Mouse (Mus musculus): ENCODE results near the gene Tent4a.

DNA sequence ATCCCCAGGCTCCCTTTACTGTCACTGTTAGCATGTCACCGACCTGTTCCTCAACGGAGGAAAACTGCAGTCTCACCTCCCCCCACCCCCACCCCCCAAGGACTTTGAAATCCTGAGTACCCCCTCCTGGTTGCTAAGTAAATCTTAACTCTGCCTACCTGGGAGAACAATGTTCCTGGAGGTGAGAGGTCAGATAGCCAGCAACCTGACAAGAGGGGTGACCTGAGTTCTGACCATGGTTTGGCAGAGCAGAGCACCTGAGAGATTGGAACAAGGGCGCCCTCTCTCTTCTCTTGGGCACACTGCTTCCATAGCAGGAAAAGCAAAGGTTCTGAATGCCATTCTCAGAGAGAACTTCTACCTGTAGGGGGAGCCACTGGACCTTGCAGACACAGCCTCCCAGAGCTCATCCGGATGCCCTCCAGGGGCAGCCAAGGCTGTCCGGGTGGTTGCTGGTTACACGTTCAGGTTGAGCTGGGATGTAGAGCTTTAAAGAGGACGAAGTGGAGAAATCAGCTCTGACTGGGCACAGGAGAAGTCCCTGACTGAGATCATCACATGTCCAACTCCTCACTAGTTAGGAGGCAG, 41.4 kb downstream of the Tent4a start:
- peak; percentile 79 to 93 for TF ChIP-seq CTCF (conservative IDR thresholded peaks at IDR 0.05 in 1 of 2, IDR thresholded peaks at IDR 0.05 in 1 of 2; ENCODE audit: low read depth in 2 of 2, low read length in 2 of 2)
- no peak for TF ChIP-seq POLR2AphosphoS2 (IDR thresholded peaks at IDR 0.05; ENCODE audit: low read depth, low read length)
- TF ChIP-seq POLR2A (IDR thresholded peaks at IDR 0.05; ENCODE audit: low read depth, low read length) = no peak
- TF ChIP-seq MAFK (IDR thresholded peaks at IDR 0.05; ENCODE audit: insufficient replicate concordance, low read length) = no peak
- TF ChIP-seq USF2 (conservative IDR thresholded peaks at IDR 0.05; ENCODE audit: low read depth, low read length) = no peak
- TF ChIP-seq KAT2A (IDR thresholded peaks at IDR 0.05; ENCODE audit: insufficient replicate concordance, low read length) = no peak
- no peak for TF ChIP-seq EP300 (IDR thresholded peaks at IDR 0.05; ENCODE audit: low read length)
- TF ChIP-seq NELFE (IDR thresholded peaks at IDR 0.05; ENCODE audit: low read depth, low read length) = no peak
- no peak for TF ChIP-seq USF1 (IDR thresholded peaks at IDR 0.05; ENCODE audit: low read depth, low read length)
- TF ChIP-seq NRF1 (IDR thresholded peaks at IDR 0.05; ENCODE audit: low read depth, low read length) = no peak
- TF ChIP-seq SIN3A (IDR thresholded peaks at IDR 0.05; ENCODE audit: low read length) = no peak
- peak; percentile 28; the same call in 1 of the 2 replicates for TF ChIP-seq SMC3 (IDR thresholded peaks at IDR 0.05; ENCODE audit: low read depth, low read length)
- no peak for TF ChIP-seq MAX (IDR thresholded peaks at IDR 0.05; ENCODE audit: low read length)

Data from CH12.LX (cell line).